In genomic region chr10:39532008-39532740, GRCm38 (mm10) we compare ENCODE assay signal across 15 mouse cellular contexts.
DNase-seq lines count a peak whose midpoint lies in the region; ATAC-seq lines count a peak whose summit lies in the region.
"Had no signal": no experiment of that assay in that cellular context is flagged by ENCODE, and none has a peak within 500 bp of the region (broad histone marks: within the 10 kb centered on the region; RNA-seq: fewer than 3 reads in every experiment).

No protein-coding gene starts in this region.

- H3K27ac ChIP-seq in forebrain, embryonic 12.5 days: peak overlapping the region; percentile 42; the same call in 1 of the 2 replicates
- H3K27ac ChIP-seq in forebrain, embryonic 14.5 days (ENCODE audit: low read depth, low read length): no peak overlapping the region
- peak overlapping the region; percentile 31 for H3K27ac ChIP-seq in forebrain, embryonic 13.5 days
- H3K27ac ChIP-seq: liver, embryonic 14.5 days had no signal

- no peak overlapping the region for H3K9ac ChIP-seq in forebrain, embryonic 12.5 days
- no peak overlapping the region for H3K9ac ChIP-seq in forebrain, embryonic 14.5 days (ENCODE audit: low read length)
- H3K9ac ChIP-seq in forebrain, embryonic 13.5 days: no peak overlapping the region
- H3K9ac ChIP-seq: liver, embryonic 14.5 days had no signal

- peaks cover 40% of the 10 kb centered on the region for H3K4me1 ChIP-seq in forebrain, embryonic 12.5 days
- H3K4me1 ChIP-seq in forebrain, embryonic 14.5 days (ENCODE audit: control insufficient read depth, insufficient read depth, low read length): peaks cover 5% of the 10 kb centered on the region; the same call in 1 of the 2 replicates
- peaks cover 34% of the 10 kb centered on the region for H3K4me1 ChIP-seq in forebrain, embryonic 13.5 days

- ATAC-seq in forebrain, embryonic 12.5 days (ENCODE audit: low FRiP score): peak; percentile 13; the same call in 1 of the 2 replicates
- ATAC-seq in forebrain, embryonic 14.5 days: no peak
- no peak for ATAC-seq in forebrain, embryonic 13.5 days

- DNase-seq in forebrain, embryonic 14.5 days (ENCODE audit: low spot score): no peak
- DNase-seq in ES-CJ7 (ENCODE audit: low read depth, low spot score) (peak; percentile 59), liver (no peak)
- DNase-seq in kidney, postnatal 14 days: peak; percentile 33
- DNase-seq in cerebellum, postnatal 10 days: no peak
- no peak for DNase-seq in right cerebral cortex, postnatal 25 days
- DNase-seq: adrenal gland, adult 8-10 months; cerebellum, adult 11 months; heart, postnatal 14 days; spleen, adult 18-20 months; thymus, postnatal 14 days had no signal

- no peaks in the 10 kb centered on the region for H3K9me3 ChIP-seq in forebrain, embryonic 12.5 days
- no peaks in the 10 kb centered on the region for H3K9me3 ChIP-seq in forebrain, embryonic 14.5 days (replicated peaks; ENCODE audit: control insufficient read depth, low read length)
- no peaks in the 10 kb centered on the region for H3K9me3 ChIP-seq in forebrain, embryonic 13.5 days (replicated peaks)
- H3K9me3 ChIP-seq: G1E had no signal

- H3K4me2 ChIP-seq in forebrain, embryonic 12.5 days: no peak overlapping the region
- H3K4me2 ChIP-seq in forebrain, embryonic 14.5 days (ENCODE audit: low read length): no peak overlapping the region
- no peak overlapping the region for H3K4me2 ChIP-seq in forebrain, embryonic 13.5 days

- peaks cover 4% of the 10 kb centered on the region; the same call in 1 of the 2 replicates for H3K27me3 ChIP-seq in forebrain, embryonic 12.5 days
- no peaks in the 10 kb centered on the region for H3K27me3 ChIP-seq in forebrain, embryonic 14.5 days (replicated peaks; ENCODE audit: control insufficient read depth, insufficient read depth, low read length)
- H3K27me3 ChIP-seq in forebrain, embryonic 13.5 days: no peaks in the 10 kb centered on the region

- H3K36me3 ChIP-seq in forebrain, embryonic 12.5 days (replicated peaks): peaks cover 59% of the 10 kb centered on the region
- H3K36me3 ChIP-seq in forebrain, embryonic 14.5 days (ENCODE audit: control insufficient read depth, insufficient read depth, low read length): peaks cover 65% of the 10 kb centered on the region
- H3K36me3 ChIP-seq in forebrain, embryonic 13.5 days (ENCODE audit: poor library complexity, severe bottlenecking): peaks cover 54% of the 10 kb centered on the region

- WGBS in forebrain, embryonic 12.5 days: 76% methylated on average over 17 of the region's 20 CpGs
- WGBS in forebrain, embryonic 14.5 days: 80% methylated on average over 20 of the region's 20 CpGs
- 71% methylated on average over 20 of the region's 20 CpGs for WGBS in forebrain, embryonic 13.5 days

- no peak overlapping the region for H3K4me3 ChIP-seq in forebrain, embryonic 12.5 days (replicated peaks)
- no peak overlapping the region for H3K4me3 ChIP-seq in forebrain, embryonic 14.5 days (ENCODE audit: low read depth, low read length)
- no peak overlapping the region for H3K4me3 ChIP-seq in forebrain, embryonic 13.5 days

Comparison
In these comparisons a context has a peak if more than half of its experiments do, and no peak if none do; other contexts are left out.
1. DNase-seq: peak in ES-CJ7 (single experiment) and kidney, postnatal 14 days (single experiment); none in forebrain, embryonic 14.5 days (single experiment), cerebellum, postnatal 10 days (0 of 2), right cerebral cortex, postnatal 25 days (single experiment) and liver (single experiment).